Mouse (Mus musculus) forebrain, embryonic 13.5 days (tissue): ENCODE measurements around the gene Xcr1. TPM values are rescaled to one million over a fixed set of nuclear protein-coding genes. Genes with fewer than 3 reads are reported as not detected.

Source experiments
- ATAC-seq: fragments of 200-750 bp; cut with Nextera tagmentation; 2 replicates; pipeline ENCODE4 v1.8.0; 2017
- H3K27ac ChIP-seq: fragments of 300-500 bp; sonication (generic); 2 replicates; pipeline ENCODE4 v1.5.1; 2015; ENCODE audit warnings: inconsistent platforms, mild to moderate bottlenecking, moderate library complexity
- H3K27me3 ChIP-seq: fragments of 300-500 bp; sonication (generic); 2 replicates; pipeline ENCODE4 v1.6.1; 2015; ENCODE audit warnings: mild to moderate bottlenecking, inconsistent platforms
- H3K36me3 ChIP-seq: fragments of 300-500 bp; sonication (generic); 2 replicates; pipeline ENCODE4 v1.6.1; 2015; ENCODE audit warnings: mild to moderate bottlenecking, inconsistent platforms; ENCODE audit not compliant: poor library complexity, severe bottlenecking
- H3K4me1 ChIP-seq: fragments of 300-500 bp; sonication (generic); 2 replicates; pipeline ENCODE4 v1.6.1; 2015; ENCODE audit warnings: inconsistent platforms
- H3K4me2 ChIP-seq: fragments of 300-500 bp; sonication (generic); 2 replicates; pipeline ENCODE4 v1.6.1; 2015; ENCODE audit warnings: inconsistent platforms, mild to moderate bottlenecking, moderate library complexity
- H3K4me3 ChIP-seq: fragments of 300-500 bp; sonication (generic); 2 replicates; pipeline ENCODE4 v1.5.1; 2015; ENCODE audit warnings: mild to moderate bottlenecking, inconsistent platforms
- H3K9ac ChIP-seq: fragments of 300-500 bp; sonication (generic); 2 replicates; pipeline ENCODE4 v1.6.1; 2015; ENCODE audit warnings: mild to moderate bottlenecking, inconsistent platforms
- H3K9me3 ChIP-seq: fragments of 300-500 bp; sonication (generic); replicated peaks from 2 replicates; pipeline ENCODE4 v1.6.1; 2016; ENCODE audit warnings: inconsistent platforms
- WGBS: fragments of 180-500 bp; shearing (Covaris S2); methylation state at CpG from one replicate; pipeline ENCODE4 v1.1.7; 2015; 5-methylcytosine and 5-hydroxymethylcytosine counted together
- polyA plus RNA-seq: library from polyadenylated mRNA; unstranded; fragments of >200 nt; fragmentation: Nextera tagmentation; extraction: Ambion mirVana; gene quantifications from 2 replicates; pipeline ENCODE4 v1.2.1, GENCODE M21; 2015

Xcr1 gene
- polyA plus RNA-seq, 1 experiment from 2014 or later, result 0.10 TPM

- no peak for ATAC-seq
- no peak overlapping the region for H3K4me2 ChIP-seq
- no peak overlapping the region for H3K27ac ChIP-seq
- H3K27me3 ChIP-seq, result no peaks in the 10 kb centered on the region
- no peak overlapping the region for H3K4me3 ChIP-seq
- no peaks in the 10 kb centered on the region for H3K4me1 ChIP-seq
- peaks cover 37% of the 10 kb centered on the region for H3K36me3 ChIP-seq
- H3K9ac ChIP-seq, result no peak overlapping the region
- WGBS, result 93% methylated on average over 3 of the region's 3 CpGs
- H3K9me3 ChIP-seq, result no peaks in the 10 kb centered on the region
Measured at GRCm38 (mm10) chr9:123811831-123812230, 50.0 kb downstream of the Xcr1 start.

DNA sequence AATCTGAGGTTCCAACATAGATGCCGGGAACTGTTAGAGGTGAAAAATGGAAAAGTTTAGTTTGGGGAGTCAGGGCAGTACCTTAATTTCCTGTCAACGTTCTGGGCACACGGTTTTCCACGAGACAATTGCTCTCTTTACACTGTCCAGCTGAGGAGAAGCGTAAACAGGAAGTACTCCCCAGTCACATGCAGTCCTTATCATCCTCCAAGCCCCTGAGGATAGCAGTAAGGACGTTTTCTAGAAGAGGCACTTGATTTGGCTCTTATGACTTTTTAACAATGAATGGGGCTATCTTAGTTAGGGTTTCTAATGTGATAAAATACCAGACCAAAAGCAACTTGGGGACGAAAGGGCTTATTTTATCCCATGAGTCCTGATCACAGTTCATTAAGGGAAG lies 53.2 kb downstream of the Xcr1 start:
- no peaks in the 10 kb centered on the region for H3K4me1 ChIP-seq
- ATAC-seq, result no peak

GRCm38 (mm10) chr9:123806267-123806666 lies 55.6 kb downstream of the Xcr1 start, which contains the start of gene Cxcr6:
Gene Cxcr6, plus strand, starts transcription at chr9:123806475.
- Histone ChIP-seq H3K4me3 (no peak within 1 kb of the TSS), H3K4me1 (no peaks in the 10 kb centered on the region), H3K36me3 (peaks cover 22% of the 10 kb centered on the region), H3K9ac (no peak within 1 kb of the TSS), H3K27ac (no peak within 1 kb of the TSS), H3K27me3 (no peaks in the 10 kb centered on the region), H3K9me3 (no peaks in the 10 kb centered on the region), H3K4me2 (no peak within 1 kb of the TSS)
- no peak for ATAC-seq
- WGBS, result 89% methylated on average over 5 of the region's 5 CpGs

More for the DNA sequence above, 53.2 kb downstream of the Xcr1 start:
- Histone ChIP-seq H3K27me3 (no peaks in the 10 kb centered on the region), H3K4me3 (no peak overlapping the region), H3K9me3 (no peaks in the 10 kb centered on the region), H3K36me3 (peaks cover 23% of the 10 kb centered on the region), H3K4me2 (no peak overlapping the region), H3K27ac (no peak overlapping the region), H3K9ac (no peak overlapping the region)
- 84% methylated on average over 7 of the region's 7 CpGs for WGBS

DNA sequence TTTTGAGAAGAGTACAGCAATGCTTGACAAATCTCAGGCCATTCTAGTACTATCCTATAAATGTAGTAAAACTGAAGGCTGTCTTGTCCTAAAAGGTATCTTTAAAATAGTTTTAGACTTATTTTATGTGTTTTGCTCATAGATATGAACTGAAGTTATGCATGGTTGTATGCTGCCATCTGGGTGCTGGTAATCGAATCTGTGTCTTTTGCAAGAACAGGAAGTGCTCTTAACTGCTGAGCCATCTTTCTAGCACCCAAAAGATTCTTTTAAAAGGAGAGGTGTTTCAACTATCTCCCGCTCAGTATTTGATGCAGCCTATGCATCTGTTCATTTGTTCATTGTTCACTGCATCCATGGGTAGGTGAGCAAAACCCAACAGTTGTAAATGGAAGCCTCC lies 56.6 kb downstream of the Xcr1 start:
- H3K36me3 ChIP-seq, result peaks cover 20% of the 10 kb centered on the region; the same call in 1 of the 2 replicates
- no peak for ATAC-seq
- WGBS, result 91% methylated on average over 2 of the region's 2 CpGs
- H3K9ac ChIP-seq, result no peak overlapping the region
- H3K27ac ChIP-seq, result no peak overlapping the region
- no peak overlapping the region for H3K4me2 ChIP-seq
- no peaks in the 10 kb centered on the region for H3K27me3 ChIP-seq
- H3K4me3 ChIP-seq, result no peak overlapping the region
- H3K4me1 ChIP-seq, result no peaks in the 10 kb centered on the region
- H3K9me3 ChIP-seq, result no peaks in the 10 kb centered on the region

GRCm38 (mm10) chr9:123802896-123803295 lies 58.9 kb downstream of the Xcr1 start:
- Histone ChIP-seq H3K9me3 (no peaks in the 10 kb centered on the region), H3K4me2 (no peak overlapping the region), H3K4me1 (no peaks in the 10 kb centered on the region), H3K9ac (no peak overlapping the region), H3K27me3 (no peaks in the 10 kb centered on the region), H3K4me3 (no peak overlapping the region), H3K27ac (no peak overlapping the region), H3K36me3 (peaks cover 21% of the 10 kb centered on the region; the same call in 1 of the 2 replicates)
- no peak for ATAC-seq

- Histone ChIP-seq H3K4me2 (no peak overlapping the region), H3K4me3 (no peak overlapping the region), H3K9me3 (no peaks in the 10 kb centered on the region), H3K9ac (no peak overlapping the region), H3K36me3 (peaks cover 21% of the 10 kb centered on the region; the same call in 1 of the 2 replicates), H3K4me1 (no peaks in the 10 kb centered on the region), H3K27me3 (no peaks in the 10 kb centered on the region), H3K27ac (no peak overlapping the region)
- 92% methylated on average over 2 of the region's 2 CpGs for WGBS
- no peak for ATAC-seq
Measured at GRCm38 (mm10) chr9:123802421-123802820, 59.4 kb downstream of the Xcr1 start.

Other genes with a start within 250 kb of the Xcr1 start
- gene Slc6a20b, start 229.5 kb downstream of the Xcr1 start, polyA plus RNA-seq, result 0.20 and 0.22 TPM in 2 replicates
- 0.09 and 0.17 TPM in 2 replicates for gene Ccr9, start 183.6 kb downstream of the Xcr1 start, polyA plus RNA-seq
- gene Slc6a20a, start 183.1 kb downstream of the Xcr1 start, polyA plus RNA-seq, result 0.77 and 1.0 TPM in 2 replicates
- gene Lztfl1, start 144.3 kb downstream of the Xcr1 start, polyA plus RNA-seq, result 50.8 and 52.7 TPM in 2 replicates
- gene Cxcr6, start 55.6 kb downstream of the Xcr1 start, polyA plus RNA-seq, result 0.08 and 0.18 TPM in 2 replicates
- 10.9 and 12.0 TPM in 2 replicates for gene Fyco1, start 10.1 kb downstream of the Xcr1 start, polyA plus RNA-seq
- 0.55 and 0.70 TPM in 2 replicates for gene Ccr1, start 106.7 kb upstream of the Xcr1 start, polyA plus RNA-seq
- not detected in 2 replicates for gene Ccr1l1, start 116.4 kb upstream of the Xcr1 start, polyA plus RNA-seq
- not detected in 2 replicates for gene Ccr3, start 159.9 kb upstream of the Xcr1 start, polyA plus RNA-seq
- gene Ccr2, start 239.9 kb upstream of the Xcr1 start, polyA plus RNA-seq, result 0.08 and 0.19 TPM in 2 replicates